Mouse (Mus musculus) heart, embryonic 16.5 days (tissue): Measurements from ENCODE around the gene 4930568D16Rik. TPM values are rescaled to one million over a fixed set of nuclear protein-coding genes. Genes with fewer than 3 reads are reported as not detected.

Source experiments
- ATAC-seq: fragments of 200-750 bp; cut with Nextera tagmentation; replicated peaks from 2 replicates; pipeline ENCODE4 v1.8.0; 2017; ENCODE audit warnings: moderate number of reproducible peaks; ENCODE audit not compliant: insufficient read depth, low FRiP score; ENCODE audit errors: extremely low read depth
- H3K27ac ChIP-seq: fragments of 300-500 bp; sonication (generic); 2 replicates; pipeline ENCODE4 v1.5.1; 2014; ENCODE audit warnings: mild to moderate bottlenecking, low read length, control low read depth, moderate library complexity
- H3K27me3 ChIP-seq: fragments of 300-500 bp; sonication (generic); 2 replicates; pipeline ENCODE4 v1.6.1; 2014; ENCODE audit warnings: low read length, mixed read lengths; ENCODE audit not compliant: control insufficient read depth, insufficient read depth
- H3K36me3 ChIP-seq: fragments of 300-500 bp; sonication (generic); 2 replicates; pipeline ENCODE4 v1.6.1; 2014; ENCODE audit not compliant: control insufficient read depth, insufficient read depth
- H3K4me1 ChIP-seq: fragments of 300-500 bp; sonication (generic); 2 replicates; pipeline ENCODE4 v1.6.1; 2014; ENCODE audit warnings: low read length, mixed read lengths; ENCODE audit not compliant: control insufficient read depth, insufficient read depth
- H3K4me2 ChIP-seq: fragments of 300-500 bp; sonication (generic); 2 replicates; pipeline ENCODE4 v1.6.1; 2014; ENCODE audit warnings: low read depth, mild to moderate bottlenecking, control low read depth, low read length
- H3K4me3 ChIP-seq: fragments of 300-500 bp; sonication (generic); 2 replicates; pipeline ENCODE4 v1.5.1; 2014; ENCODE audit warnings: mild to moderate bottlenecking, control low read depth, low read length
- H3K9ac ChIP-seq: fragments of 300-500 bp; sonication (generic); 2 replicates; pipeline ENCODE4 v1.6.1; 2014; ENCODE audit warnings: low read length, control low read depth
- H3K9me3 ChIP-seq: fragments of 300-500 bp; sonication (generic); replicated peaks from 2 replicates; pipeline ENCODE4 v1.6.1; 2016; ENCODE audit warnings: low read length; ENCODE audit not compliant: control insufficient read depth
- WGBS: fragments of 180-500 bp; shearing (Covaris S2); extraction: QIAGEN DNeasy Blood & Tissue Kit; methylation state at CpG from one replicate; pipeline ENCODE4 v1.1.7; 2014; 5-methylcytosine and 5-hydroxymethylcytosine counted together
- polyA plus RNA-seq: library from polyadenylated mRNA; unstranded; fragments of >200 nt; fragmentation: Nextera tagmentation; extraction: Ambion mirVana; gene quantifications from 2 replicates; pipeline ENCODE4 v1.2.1, GENCODE M21; 2015

4930568D16Rik gene
- polyA plus RNA-seq, 1 experiment from 2014 or later: not detected

GRCm38 (mm10) chr2:35322404-35323164 is 44.9 kb downstream of the 4930568D16Rik start:
- H3K27ac ChIP-seq: peak overlapping the region; percentile 86
- H3K9ac ChIP-seq: peak overlapping the region; percentile 49
- H3K4me2 ChIP-seq: peak overlapping the region; percentile 49
- ATAC-seq: peak; percentile 94
- no peaks in the 10 kb centered on the region for H3K27me3 ChIP-seq
- peaks cover 10% of the 10 kb centered on the region; the same call in 1 of the 2 replicates for H3K36me3 ChIP-seq
- H3K4me3 ChIP-seq: peak overlapping the region; percentile 20; the same call in 1 of the 2 replicates
- H3K4me1 ChIP-seq: peaks cover 35% of the 10 kb centered on the region
- no peaks in the 10 kb centered on the region for H3K9me3 ChIP-seq
- WGBS: 40% methylated on average over 10 of the region's 10 CpGs

- Histone ChIP-seq H3K9me3 (no peaks in the 10 kb centered on the region), H3K4me2 (no peak overlapping the region), H3K4me1 (peaks cover 41% of the 10 kb centered on the region), H3K4me3 (no peak overlapping the region), H3K9ac (no peak overlapping the region), H3K27me3 (no peaks in the 10 kb centered on the region), H3K27ac (no peak overlapping the region), H3K36me3 (peaks cover 13% of the 10 kb centered on the region; the same call in 1 of the 2 replicates)
- 91% methylated on average over 15 of the region's 15 CpGs for WGBS
- no peak for ATAC-seq
These were observed 47.1 kb downstream of the 4930568D16Rik start for GRCm38 (mm10) chr2:35320399-35320798.

GRCm38 (mm10) chr2:35318405-35318804 is 49.1 kb downstream of the 4930568D16Rik start:
- Histone ChIP-seq H3K4me3 (no peak overlapping the region), H3K36me3 (peaks cover 15% of the 10 kb centered on the region; the same call in 1 of the 2 replicates), H3K27ac (no peak overlapping the region), H3K9me3 (no peaks in the 10 kb centered on the region), H3K4me1 (peaks cover 32% of the 10 kb centered on the region), H3K9ac (no peak overlapping the region), H3K4me2 (no peak overlapping the region), H3K27me3 (no peaks in the 10 kb centered on the region)
- no peak for ATAC-seq
- 44% methylated on average over 12 of the region's 12 CpGs for WGBS

DNA sequence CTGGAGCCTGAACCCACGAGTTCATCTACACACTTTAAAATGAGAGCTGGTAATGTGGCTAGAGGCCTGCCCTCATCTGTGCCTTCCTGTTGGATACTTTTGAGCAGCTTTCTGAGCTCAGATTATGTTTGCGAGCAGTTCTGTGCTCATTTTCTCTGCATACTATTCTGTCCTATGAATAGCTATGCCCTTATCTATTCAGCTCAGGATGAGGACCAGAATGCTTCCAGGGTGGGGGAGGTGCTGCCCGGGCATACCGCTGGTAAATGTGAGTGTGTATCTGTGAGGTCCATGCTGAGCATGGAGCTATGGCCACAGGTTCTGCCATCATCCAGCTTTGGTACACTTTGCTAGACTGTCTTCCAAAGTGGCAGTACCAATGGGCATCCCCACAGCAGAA is 49.9 kb downstream of the 4930568D16Rik start:
- peaks cover 26% of the 10 kb centered on the region for H3K4me1 ChIP-seq
- no peaks in the 10 kb centered on the region for H3K27me3 ChIP-seq
- peaks cover 15% of the 10 kb centered on the region; the same call in 1 of the 2 replicates for H3K36me3 ChIP-seq
- 33% methylated on average over 4 of the region's 4 CpGs for WGBS
- H3K4me3 ChIP-seq: no peak overlapping the region
- ATAC-seq: 0 out of 2 replicates have a peak, but pooled peaks have one; percentile 45
- H3K4me2 ChIP-seq: peak overlapping the region; percentile 19; the same call in 1 of the 2 replicates
- H3K27ac ChIP-seq: peak overlapping the region; percentile 60
- no peaks in the 10 kb centered on the region for H3K9me3 ChIP-seq
- no peak overlapping the region for H3K9ac ChIP-seq

GRCm38 (mm10) chr2:35314300-35314699 is 53.2 kb downstream of the 4930568D16Rik start:
- ATAC-seq: no peak
- Histone ChIP-seq H3K9ac (no peak overlapping the region), H3K4me1 (peaks cover 13% of the 10 kb centered on the region), H3K4me2 (no peak overlapping the region), H3K36me3 (0 out of 2 replicates have a peak, but pooled peaks cover 5% of the 10 kb centered on the region), H3K9me3 (no peaks in the 10 kb centered on the region), H3K4me3 (no peak overlapping the region), H3K27me3 (no peaks in the 10 kb centered on the region), H3K27ac (no peak overlapping the region)
- WGBS: 61% methylated on average over 3 of the region's 3 CpGs

DNA sequence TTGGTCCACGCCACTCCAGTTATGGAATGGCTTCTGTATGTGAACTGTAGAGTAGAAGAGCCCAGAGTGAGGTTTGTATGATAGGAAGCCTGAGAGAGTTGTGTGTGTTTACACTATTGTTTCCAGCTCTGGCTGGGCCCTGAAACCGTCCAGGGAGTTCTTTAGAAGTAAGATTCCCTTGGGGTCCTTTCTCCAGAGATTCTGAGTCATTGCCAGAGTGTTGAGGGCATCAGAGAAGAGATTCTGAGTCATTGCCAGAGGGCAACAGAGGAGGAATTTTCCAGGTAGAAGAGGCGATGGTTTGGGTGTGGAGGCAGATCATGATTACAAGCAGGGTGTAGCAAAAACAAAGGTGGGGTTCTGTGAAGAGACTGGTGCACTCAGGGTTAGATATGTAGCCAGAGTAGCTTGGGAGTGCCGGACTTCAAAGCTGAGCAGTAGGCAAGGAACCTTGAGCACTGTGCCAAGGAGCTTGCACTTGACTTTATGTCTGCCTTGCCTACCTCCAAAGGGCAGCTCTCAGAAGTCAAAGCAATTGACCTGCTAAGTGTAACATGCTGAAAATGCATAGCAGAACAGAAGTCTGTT is 57.5 kb downstream of the 4930568D16Rik start:
- H3K36me3 ChIP-seq: peaks cover 19% of the 10 kb centered on the region
- no peak overlapping the region for H3K4me2 ChIP-seq
- no peaks in the 10 kb centered on the region for H3K27me3 ChIP-seq
- ATAC-seq: no peak
- H3K4me3 ChIP-seq: no peak overlapping the region
- no peaks in the 10 kb centered on the region for H3K9me3 ChIP-seq
- H3K9ac ChIP-seq: no peak overlapping the region
- no peak overlapping the region for H3K27ac ChIP-seq
- WGBS: 89% methylated on average over 4 of the region's 4 CpGs
- H3K4me1 ChIP-seq: no peaks in the 10 kb centered on the region

DNA sequence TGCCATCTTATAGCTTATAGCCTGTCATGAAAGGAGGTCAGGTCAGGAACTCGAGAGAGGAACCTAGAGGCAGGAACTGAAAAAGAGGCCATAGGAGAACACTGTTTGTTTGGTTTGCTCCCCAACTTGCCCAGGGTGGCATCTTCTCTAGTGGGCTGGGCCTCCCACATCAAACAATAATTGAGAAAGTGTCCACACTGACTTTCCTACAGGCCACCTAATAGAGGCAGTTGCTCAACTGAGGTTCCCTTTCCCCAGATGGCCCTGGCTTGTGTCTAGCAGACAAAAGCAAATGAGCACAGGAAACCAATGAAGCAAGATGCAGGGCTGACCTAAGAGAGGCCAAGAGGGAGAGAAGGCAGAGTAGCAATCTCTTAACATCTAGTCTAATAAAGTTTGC is 59.4 kb downstream of the 4930568D16Rik start:
- no peaks in the 10 kb centered on the region for H3K4me1 ChIP-seq
- WGBS: 66% methylated on average over 1 of the region's 1 CpGs
- H3K9ac ChIP-seq: no peak overlapping the region
- no peak overlapping the region for H3K27ac ChIP-seq
- no peak overlapping the region for H3K4me3 ChIP-seq
- no peak for ATAC-seq
- H3K36me3 ChIP-seq: peaks cover 25% of the 10 kb centered on the region
- H3K4me2 ChIP-seq: no peak overlapping the region
- no peaks in the 10 kb centered on the region for H3K27me3 ChIP-seq
- no peaks in the 10 kb centered on the region for H3K9me3 ChIP-seq
